Mouse (Mus musculus) lung, adult 2 months (tissue): ENCODE results near the gene Zfp830. TPM values are rescaled to one million over a fixed set of nuclear protein-coding genes. Genes with fewer than 3 reads are reported as not detected.

Experiments
- DNase-seq: peaks from one replicate; pipeline ENCODE4 v3.0.0; 2022
- H3K4me1 ChIP-seq: fragments of 200-500 bp; 2 replicates; pipeline ENCODE4 v1.6.1; 2011; ENCODE audit warnings: low read length; ENCODE audit not compliant: control insufficient read depth, insufficient read depth
- H3K4me3 ChIP-seq: fragments of 200-500 bp; replicated peaks from 2 replicates; pipeline ENCODE3; 2011; ENCODE audit warnings: low read depth, mild to moderate bottlenecking, control low read depth, low read length; ENCODE audit errors: extremely low read depth
- CTCF ChIP-seq: fragments of 200-500 bp; IDR thresholded peaks from 2 replicates; pipeline ENCODE4 v1.5.1; 2011; ENCODE audit warnings: mild to moderate bottlenecking, low read length, control low read depth; ENCODE audit not compliant: insufficient read depth
- POLR2A ChIP-seq: fragments of 200-500 bp; IDR thresholded peaks from 2 replicates; pipeline ENCODE4 v1.6.1; 2011; ENCODE audit warnings: low read depth, mild to moderate bottlenecking, control low read depth, low read length, borderline replicate concordance; ENCODE audit errors: extremely low read depth
- WGBS: fragments of 180-500 bp; shearing (Covaris S2); methylation state at CpG from one replicate; pipeline ENCODE4 v1.1.7; 2018; 5-methylcytosine and 5-hydroxymethylcytosine counted together
- polyA plus RNA-seq: library from polyadenylated mRNA; depleted of rRNA; stranded (reverse); fragments of >200 nt; gene quantifications from 2 replicates; pipeline ENCODE4 v1.2.3, GENCODE M21; 2012; rRNA removed

The Zfp830 gene
- polyA plus RNA-seq: 5.3 TPM in 2 replicates

- Histone ChIP-seq H3K4me1 (no peaks in the 10 kb centered on the region; the same call in none of the 2 replicates), H3K4me3 (peak within 1 kb of the TSS; percentile 84)
- WGBS: under 1% methylated on average over 44 of the region's 44 CpGs
- peak; percentile 91 for DNase-seq
- TF ChIP-seq CTCF (no peak), POLR2A (peak; percentile 99)
Observed at GRCm38 (mm10) chr11:82763742-82764437, at the start of gene Zfp830, which contains the start of gene Cct6b. Gene Zfp830 (plus strand): TSS chr11:82764345. Gene Cct6b (minus strand): TSS chr11:82764321.

GRCm38 (mm10) chr11:82719294-82719693 is 44.9 kb upstream of the Zfp830 start:
- no peaks in the 10 kb centered on the region for H3K4me1 ChIP-seq
- no peak for DNase-seq
- TF ChIP-seq POLR2A (no peak), CTCF (no peak)
- no peak overlapping the region for H3K4me3 ChIP-seq
- WGBS: 76% methylated on average over 12 of the region's 12 CpGs

- no peak for DNase-seq
- no peaks in the 10 kb centered on the region for H3K4me1 ChIP-seq
Observed at GRCm38 (mm10) chr11:82726862-82727261, 37.3 kb upstream of the Zfp830 start.

GRCm38 (mm10) chr11:82734227-82734626 is 29.9 kb upstream of the Zfp830 start:
- TF ChIP-seq POLR2A (no peak), CTCF (peak; percentile 50; the same call in 1 of the 2 replicates)
- H3K4me3 ChIP-seq: no peak overlapping the region
- DNase-seq: no peak
- no peaks in the 10 kb centered on the region for H3K4me1 ChIP-seq

More at GRCm38 (mm10) chr11:82726862-82727261, 37.3 kb upstream of the Zfp830 start:
- WGBS: 96% methylated on average over 2 of the region's 2 CpGs
- no peak overlapping the region for H3K4me3 ChIP-seq
- TF ChIP-seq POLR2A: no peak
- TF ChIP-seq CTCF: no peak

GRCm38 (mm10) chr11:82739006-82739405 is 25.1 kb upstream of the Zfp830 start:
- TF ChIP-seq CTCF: no peak
- TF ChIP-seq POLR2A: no peak
- no peak for DNase-seq
- H3K4me1 ChIP-seq: no peaks in the 10 kb centered on the region
- no peak overlapping the region for H3K4me3 ChIP-seq

- DNase-seq: peak; percentile 41
- H3K4me3 ChIP-seq: no peak overlapping the region
- H3K4me1 ChIP-seq: no peaks in the 10 kb centered on the region
- WGBS: 36% methylated on average over 6 of the region's 6 CpGs
- TF ChIP-seq POLR2A (no peak), CTCF (peak; percentile 31; the same call in 1 of the 2 replicates)
Observed at GRCm38 (mm10) chr11:82746138-82746537, 18.0 kb upstream of the Zfp830 start.

- WGBS: 47% methylated on average over 8 of the region's 8 CpGs
Observed at GRCm38 (mm10) chr11:82746857-82747366, 17.2 kb upstream of the Zfp830 start.

GRCm38 (mm10) chr11:82752349-82753115 is 11.6 kb upstream of the Zfp830 start:
- Histone ChIP-seq H3K4me1 (no peaks in the 10 kb centered on the region), H3K4me3 (no peak overlapping the region)
- no peak for DNase-seq
- WGBS: 58% methylated on average over 6 of the region's 6 CpGs
- TF ChIP-seq POLR2A (no peak), CTCF (no peak)

More at GRCm38 (mm10) chr11:82746857-82747366, 17.2 kb upstream of the Zfp830 start:
- DNase-seq: no peak
- TF ChIP-seq POLR2A (no peak), CTCF (no peak)
- Histone ChIP-seq H3K4me1 (no peaks in the 10 kb centered on the region), H3K4me3 (peak overlapping the region; percentile 29)

- no peak for DNase-seq
Observed at GRCm38 (mm10) chr11:82755919-82756318, 8.2 kb upstream of the Zfp830 start.

More at GRCm38 (mm10) chr11:82755919-82756318, 8.2 kb upstream of the Zfp830 start:
- TF ChIP-seq CTCF (no peak), POLR2A (no peak)
- WGBS: 81% methylated on average over 1 of the region's 1 CpGs
- no peak overlapping the region for H3K4me3 ChIP-seq
- no peaks in the 10 kb centered on the region for H3K4me1 ChIP-seq
